Mouse (Mus musculus): ENCODE results near the gene Gm7137. TPM values are rescaled to one million over a fixed set of nuclear protein-coding genes. Genes with fewer than 3 reads are reported as not detected.
"Not testable (repeated sequence)": the region's sequence is repeated elsewhere in the genome, so short reads cannot be mapped to it uniquely, and the experiment has no call there.

Gm7137 gene
- polyA plus RNA-seq, 1 experiment from 2014 or later: not detected

GRCm38 (mm10) chr10:77794976-77795375 is 7.0 kb upstream of the Gm7137 start, which contains the start of gene Gm9639:
Gene Gm9639, minus strand, starts transcription at chr10:77795076.
- Histone ChIP-seq H3K9me3 (no peaks in the 10 kb centered on the region), H3K27me3 (no peaks in the 10 kb centered on the region), H3K4me2 (replicated peaks) (no peak within 1 kb of the TSS), H3K4me3 (no peak within 1 kb of the TSS), H3K36me3 (no peaks in the 10 kb centered on the region), H3K9ac (replicated peaks) (no peak within 1 kb of the TSS), H3K4me1 (peaks cover 11% of the 10 kb centered on the region; the same call in 1 of the 2 replicates), H3K27ac (replicated peaks) (no peak within 1 kb of the TSS)
- ATAC-seq (ENCODE audit: low FRiP score, low read depth): no peak
- 61% methylated on average over 2 of the region's 2 CpGs for WGBS

- no peak overlapping the region for H3K4me3 ChIP-seq
- no peak overlapping the region for H3K4me2 ChIP-seq (replicated peaks)
- H3K9ac ChIP-seq (replicated peaks): no peak overlapping the region
- no peaks in the 10 kb centered on the region for H3K9me3 ChIP-seq
- ATAC-seq (ENCODE audit: low FRiP score, low read depth): no peak
- no peaks in the 10 kb centered on the region for H3K4me1 ChIP-seq
- no peaks in the 10 kb centered on the region for H3K36me3 ChIP-seq
- no peaks in the 10 kb centered on the region for H3K27me3 ChIP-seq
- 82% methylated on average over 2 of the region's 2 CpGs for WGBS
- no peak overlapping the region for H3K27ac ChIP-seq (replicated peaks)
These were observed 621 bp upstream of the Gm7137 start for GRCm38 (mm10) chr10:77788621-77789020.

- 87% methylated on average over 3 of the region's 3 CpGs for WGBS
- H3K9ac ChIP-seq (replicated peaks); H3K4me3 ChIP-seq; H3K36me3 ChIP-seq; H3K9me3 ChIP-seq; H3K27ac ChIP-seq (replicated peaks); H3K4me2 ChIP-seq (replicated peaks); ATAC-seq (ENCODE audit: low FRiP score, low read depth); H3K27me3 ChIP-seq; H3K4me1 ChIP-seq: not testable (repeated sequence)
These were observed 4.6 kb downstream of the Gm7137 start for GRCm38 (mm10) chr10:77783396-77783795.

- H3K9ac ChIP-seq (replicated peaks); H3K4me2 ChIP-seq (replicated peaks); H3K4me1 ChIP-seq; H3K27ac ChIP-seq (replicated peaks); H3K4me3 ChIP-seq; H3K9me3 ChIP-seq; H3K36me3 ChIP-seq; ATAC-seq (ENCODE audit: low FRiP score, low read depth); H3K27me3 ChIP-seq: not testable (repeated sequence)
- 38% methylated on average over 1 of the region's 1 CpGs for WGBS
These were observed 5.6 kb downstream of the Gm7137 start, which contains the start of gene Gm3250 for GRCm38 (mm10) chr10:77782442-77782841. Gene Gm3250, minus strand, starts transcription at chr10:77782542.

GRCm38 (mm10) chr10:77776844-77777243 is 11.2 kb downstream of the Gm7137 start, which contains the start of gene Gm7138:
Gene Gm7138, minus strand, starts transcription at chr10:77776944.
- not testable (repeated sequence) for H3K4me3 ChIP-seq; H3K36me3 ChIP-seq; H3K27me3 ChIP-seq; H3K4me2 ChIP-seq (replicated peaks); H3K27ac ChIP-seq (replicated peaks); ATAC-seq (ENCODE audit: low FRiP score, low read depth); H3K4me1 ChIP-seq; H3K9me3 ChIP-seq; H3K9ac ChIP-seq (replicated peaks)
- WGBS: 71% methylated on average over 1 of the region's 1 CpGs

GRCm38 (mm10) chr10:77772142-77772541 is 15.9 kb downstream of the Gm7137 start:
- ATAC-seq (ENCODE audit: low FRiP score, low read depth): not testable (repeated sequence)

GRCm38 (mm10) chr10:77771225-77771624 is 16.8 kb downstream of the Gm7137 start, which contains the start of gene Gm3238:
Gene Gm3238, minus strand, starts transcription at chr10:77771325.
- H3K9ac ChIP-seq (replicated peaks); H3K4me2 ChIP-seq (replicated peaks); H3K36me3 ChIP-seq; H3K9me3 ChIP-seq; ATAC-seq (ENCODE audit: low FRiP score, low read depth); H3K4me1 ChIP-seq; H3K4me3 ChIP-seq; H3K27me3 ChIP-seq; H3K27ac ChIP-seq (replicated peaks): not testable (repeated sequence)
- 100% methylated on average over 1 of the region's 1 CpGs for WGBS

More at GRCm38 (mm10) chr10:77772142-77772541, 15.9 kb downstream of the Gm7137 start:
- 86% methylated on average over 2 of the region's 3 CpGs for WGBS
- not testable (repeated sequence) for H3K9ac ChIP-seq (replicated peaks); H3K9me3 ChIP-seq; H3K4me2 ChIP-seq (replicated peaks); H3K27me3 ChIP-seq; H3K27ac ChIP-seq (replicated peaks); H3K4me1 ChIP-seq; H3K4me3 ChIP-seq; H3K36me3 ChIP-seq

- no peak overlapping the region for H3K27ac ChIP-seq (replicated peaks)
- WGBS: 97% methylated on average over 1 of the region's 1 CpGs
- no peak overlapping the region for H3K4me2 ChIP-seq (replicated peaks)
- no peak overlapping the region for H3K4me3 ChIP-seq
- no peaks in the 10 kb centered on the region for H3K4me1 ChIP-seq
- no peaks in the 10 kb centered on the region for H3K27me3 ChIP-seq
- no peaks in the 10 kb centered on the region for H3K9me3 ChIP-seq
- H3K36me3 ChIP-seq: no peaks in the 10 kb centered on the region
- H3K9ac ChIP-seq (replicated peaks): no peak overlapping the region
- ATAC-seq (ENCODE audit: low FRiP score, low read depth): no peak
These were observed 18.3 kb downstream of the Gm7137 start for GRCm38 (mm10) chr10:77769727-77770126.

GRCm38 (mm10) chr10:77759582-77759981 is 28.4 kb downstream of the Gm7137 start, which contains the start of gene Gm3233:
Gene Gm3233, minus strand, starts transcription at chr10:77759682.
- no CpG with 5 or more reads among the region's 1 CpGs for WGBS
- not testable (repeated sequence) for H3K4me1 ChIP-seq; H3K9ac ChIP-seq (replicated peaks); H3K27ac ChIP-seq (replicated peaks); H3K9me3 ChIP-seq; H3K4me2 ChIP-seq (replicated peaks); ATAC-seq (ENCODE audit: low FRiP score, low read depth); H3K27me3 ChIP-seq; H3K36me3 ChIP-seq; H3K4me3 ChIP-seq

- Histone ChIP-seq H3K9ac (replicated peaks) (no peak overlapping the region), H3K4me2 (replicated peaks) (no peak overlapping the region), H3K27me3 (no peaks in the 10 kb centered on the region), H3K4me3 (no peak overlapping the region), H3K36me3 (no peaks in the 10 kb centered on the region), H3K9me3 (no peaks in the 10 kb centered on the region), H3K4me1 (no peaks in the 10 kb centered on the region), H3K27ac (replicated peaks) (no peak overlapping the region)
- no peak for ATAC-seq (ENCODE audit: low FRiP score, low read depth)
These were observed 34.6 kb downstream of the Gm7137 start for GRCm38 (mm10) chr10:77753448-77753847.

GRCm38 (mm10) chr10:77752312-77752711 is 35.7 kb downstream of the Gm7137 start:
- H3K4me1 ChIP-seq; H3K4me2 ChIP-seq (replicated peaks); H3K27ac ChIP-seq (replicated peaks); H3K36me3 ChIP-seq; H3K9ac ChIP-seq (replicated peaks); ATAC-seq (ENCODE audit: low FRiP score, low read depth); H3K9me3 ChIP-seq; H3K4me3 ChIP-seq; H3K27me3 ChIP-seq: not testable (repeated sequence)
- WGBS: 65% methylated on average over 3 of the region's 3 CpGs

GRCm38 (mm10) chr10:77751254-77751653 is 36.7 kb downstream of the Gm7137 start, which contains the start of gene Gm9736:
Gene Gm9736, minus strand, starts transcription at chr10:77751354.
- not testable (repeated sequence) for H3K27ac ChIP-seq (replicated peaks)
- WGBS: 85% methylated on average over 1 of the region's 1 CpGs

GRCm38 (mm10) chr10:77750686-77751085 is 37.3 kb downstream of the Gm7137 start:
- H3K9me3 ChIP-seq; H3K27ac ChIP-seq (replicated peaks); H3K27me3 ChIP-seq; H3K36me3 ChIP-seq; H3K9ac ChIP-seq (replicated peaks); H3K4me3 ChIP-seq; H3K4me1 ChIP-seq; H3K4me2 ChIP-seq (replicated peaks); ATAC-seq (ENCODE audit: low FRiP score, low read depth): not testable (repeated sequence)
- WGBS: 74% methylated on average over 1 of the region's 1 CpGs

More at GRCm38 (mm10) chr10:77751254-77751653, 36.7 kb downstream of the Gm7137 start, which contains the start of gene Gm9736:
- H3K9ac ChIP-seq (replicated peaks); H3K4me2 ChIP-seq (replicated peaks); ATAC-seq (ENCODE audit: low FRiP score, low read depth); H3K9me3 ChIP-seq; H3K36me3 ChIP-seq; H3K4me3 ChIP-seq; H3K4me1 ChIP-seq; H3K27me3 ChIP-seq: not testable (repeated sequence)
